Mouse (Mus musculus): ENCODE measurements around the gene Radil. TPM values are rescaled to one million over a fixed set of nuclear protein-coding genes. Genes with fewer than 3 reads are reported as not detected.
A peak's percentile ranks its signal among the peaks of the same experiment; 100 is the strongest.

The Radil gene
- total RNA-seq, 1 experiment from 2014 or later: not detected

DNA sequence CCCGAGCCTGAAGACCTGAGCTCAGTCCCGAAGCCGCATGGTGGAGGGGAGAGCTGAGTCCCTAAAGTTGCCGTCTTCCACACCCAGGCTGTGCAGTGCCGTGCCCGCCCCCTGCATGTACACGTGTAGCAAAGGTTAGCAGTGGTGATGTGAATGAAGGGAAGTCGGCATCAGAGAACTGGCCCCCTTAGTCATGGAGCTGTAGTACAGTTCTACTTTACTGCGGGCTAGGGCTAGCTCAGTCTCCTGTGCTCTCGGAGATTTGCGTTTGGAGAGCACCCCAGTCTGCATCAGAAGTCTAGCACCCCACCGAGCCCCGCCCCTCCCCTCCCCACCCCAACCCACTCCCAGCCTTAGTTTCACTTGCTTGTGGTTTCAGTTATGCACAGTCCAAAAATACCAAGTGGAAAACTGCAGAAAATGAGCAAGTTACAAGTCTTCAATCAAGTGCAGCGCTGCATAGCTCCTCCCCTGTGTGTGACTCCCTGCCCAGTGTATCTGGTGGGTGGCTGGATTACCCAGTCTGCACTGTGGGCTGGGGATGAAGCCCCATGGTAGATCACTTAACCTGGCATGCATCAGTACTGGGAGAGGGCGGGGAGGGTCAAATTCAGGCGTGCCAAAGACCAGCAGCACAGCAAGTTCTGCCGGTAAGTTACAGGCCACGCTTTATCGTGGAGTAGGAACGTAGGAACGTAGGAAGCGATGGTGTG lies 109.4 kb downstream of the Radil start:
- peak in 1 of 2 experiments; percentile 14; a peak in 1 of 4 replicates for ATAC-seq (replicated peaks in 1 of 2; ENCODE audit: insufficient read depth in 1 of 2, low FRiP score in 2 of 2, low TSS enrichment in 1 of 2, low read depth in 1 of 2, poor library complexity in 2 of 2, severe bottlenecking in 2 of 2)

DNA sequence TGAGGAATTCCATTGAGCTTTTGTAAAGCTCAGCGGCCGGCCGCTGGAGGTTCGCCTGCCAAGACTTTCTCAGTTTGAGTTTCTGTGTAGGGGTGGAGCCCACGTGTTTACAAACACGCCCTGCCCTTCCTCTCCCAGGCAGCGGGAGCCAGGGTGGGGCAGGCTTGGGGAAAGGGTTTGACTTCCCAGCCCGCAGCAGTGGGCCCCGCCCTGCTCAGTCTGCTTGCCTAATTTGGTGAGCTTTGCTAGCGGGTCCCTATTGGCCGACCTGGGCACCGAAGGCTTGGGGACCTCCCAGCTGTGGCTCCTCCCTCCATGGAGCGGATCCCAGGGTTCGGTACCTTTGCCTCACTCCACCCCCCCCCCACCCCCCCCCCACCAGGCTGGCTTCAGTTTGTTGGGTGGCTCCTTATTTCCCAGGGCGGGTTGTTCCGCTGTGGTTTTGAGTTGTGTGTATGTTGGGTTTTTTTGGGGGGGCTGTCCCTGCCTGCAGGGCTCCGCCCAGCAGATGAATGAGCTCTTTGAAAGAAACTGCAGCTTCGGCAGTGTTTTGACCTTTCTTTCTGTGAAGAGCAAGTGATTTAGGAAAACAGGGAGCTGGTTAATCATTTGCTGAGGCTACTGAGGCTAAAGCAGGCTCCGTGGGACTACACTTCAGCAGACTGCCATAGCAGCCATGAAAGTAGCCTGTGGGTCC lies 110.3 kb downstream of the Radil start:
- ATAC-seq (replicated peaks in 1 of 2; ENCODE audit: insufficient read depth in 1 of 2, low FRiP score in 2 of 2, low TSS enrichment in 1 of 2, low read depth in 1 of 2, poor library complexity in 2 of 2, severe bottlenecking in 2 of 2): peak; percentile 86 to 90

DNA sequence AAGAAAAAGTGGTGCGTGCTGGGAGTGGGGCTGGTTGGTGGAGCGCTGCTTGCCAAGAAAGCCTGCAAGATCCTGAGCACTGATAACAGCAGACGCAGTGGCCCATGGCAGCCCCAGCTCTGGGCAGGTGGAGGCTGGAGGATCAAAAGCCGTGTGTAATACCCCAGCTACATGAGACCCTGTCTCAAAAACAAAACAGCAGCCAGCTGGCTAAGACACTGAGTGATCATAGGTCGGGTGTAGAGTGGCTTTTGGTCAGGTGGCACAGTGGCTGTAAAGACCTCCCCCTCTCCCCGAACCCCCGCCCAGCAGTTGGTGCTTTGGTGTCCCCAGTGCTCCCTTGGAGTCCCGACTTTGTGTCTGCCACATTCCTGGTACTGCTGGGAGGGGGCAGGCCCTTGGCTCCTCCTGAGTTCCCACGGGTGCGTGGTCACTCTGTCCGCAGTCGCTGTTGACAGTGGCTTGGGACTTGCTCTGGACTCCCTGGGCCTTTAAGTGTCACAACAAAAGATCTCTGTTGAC lies 110.9 kb downstream of the Radil start:
- peak in 1 of 2 experiments; percentile 1; a peak in 1 of 4 replicates for ATAC-seq (replicated peaks in 1 of 2; ENCODE audit: insufficient read depth in 1 of 2, low FRiP score in 2 of 2, low TSS enrichment in 1 of 2, low read depth in 1 of 2, poor library complexity in 2 of 2, severe bottlenecking in 2 of 2)

DNA sequence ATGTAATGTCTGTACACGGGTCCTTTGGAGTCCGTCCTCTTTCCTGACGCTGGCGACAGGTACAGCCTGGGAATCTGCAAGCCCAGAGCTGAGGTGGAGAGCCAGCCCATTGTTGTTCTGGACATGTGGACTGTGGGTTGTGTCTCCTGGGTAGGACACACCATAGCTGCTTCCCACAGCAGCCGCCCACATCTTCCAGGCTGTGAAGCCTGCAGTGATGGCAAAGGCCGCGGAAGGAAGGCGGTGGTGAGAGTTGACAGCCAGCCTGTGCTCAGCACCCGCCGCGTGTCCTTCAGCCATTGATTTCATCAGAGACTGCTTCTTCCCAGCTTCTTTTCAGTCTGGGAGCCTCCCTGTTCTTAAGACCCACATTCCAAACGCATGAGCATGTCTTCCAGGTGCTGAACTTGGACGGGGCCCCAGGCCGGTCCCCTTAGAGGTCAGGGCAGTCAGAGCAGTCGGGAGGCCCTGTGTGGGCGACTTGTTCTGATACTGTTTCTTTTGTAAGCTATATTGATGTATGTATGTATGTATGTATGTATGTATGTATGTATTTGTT lies 112.4 kb downstream of the Radil start:
- ATAC-seq (replicated peaks in 1 of 2; ENCODE audit: insufficient read depth in 1 of 2, low FRiP score in 2 of 2, low TSS enrichment in 1 of 2, low read depth in 1 of 2, poor library complexity in 2 of 2, severe bottlenecking in 2 of 2): no peak

DNA sequence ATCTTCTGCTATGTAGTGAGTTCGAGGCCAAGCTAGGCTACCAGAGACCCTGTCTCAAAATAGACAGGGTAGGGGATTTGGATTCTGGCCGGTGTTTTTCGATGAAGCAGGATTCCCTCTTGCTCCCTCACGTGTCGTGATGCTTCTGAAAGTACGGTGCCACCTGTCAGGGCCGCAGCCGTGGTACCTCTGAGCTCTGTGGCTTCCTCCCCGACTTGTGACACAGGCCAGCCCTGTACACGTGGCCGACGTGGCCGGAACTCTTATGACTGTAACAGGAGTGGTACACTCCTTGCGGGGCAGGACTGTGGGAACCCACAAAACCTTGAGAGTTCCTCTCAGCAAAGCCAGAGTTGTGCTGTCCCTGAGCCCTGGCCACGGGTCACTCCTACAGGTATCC lies 115.2 kb downstream of the Radil start:
- ATAC-seq (replicated peaks in 1 of 2; ENCODE audit: insufficient read depth in 1 of 2, low FRiP score in 2 of 2, low TSS enrichment in 1 of 2, low read depth in 1 of 2, poor library complexity in 2 of 2, severe bottlenecking in 2 of 2): no peak

Other genes starting within 250 kb of the Radil start
- gene Foxk1, start 149.6 kb downstream of the Radil start, total RNA-seq (2017): 8.8 and 10.9 TPM in 2 replicates
- 2.9 and 13.1 TPM in 2 replicates for gene Ap5z1, start 87.2 kb downstream of the Radil start, total RNA-seq (2017)
- not detected in 2 replicates for gene Papolb, start 21.0 kb downstream of the Radil start, total RNA-seq (2017)
- not detected in 2 replicates for gene Mmd2, start 57.7 kb upstream of the Radil start, total RNA-seq (2017)
- gene Wipi2, start 76.6 kb upstream of the Radil start, total RNA-seq (2017): 44.5 and 53.7 TPM in 2 replicates
- 0.06 TPM in 1 of 2 replicates, not detected in the other for gene Slc29a4, start 141.4 kb upstream of the Radil start, total RNA-seq (2017)

Measured in hematopoietic stem cell, adult 5-6 weeks (primary cell).